Mouse (Mus musculus) kidney, postnatal 10 days (tissue): ENCODE data around the gene Ccdc70.
"Not testable (repeated sequence)": the region's sequence is repeated elsewhere in the genome, so short reads cannot be mapped to it uniquely, and the experiment has no call there.

ENCODE experiments used
- DNase-seq: peaks from one replicate; pipeline ENCODE4 v3.0.0; 2021; ENCODE audit warnings: mixed read lengths

Gene Ccdc70

DNA sequence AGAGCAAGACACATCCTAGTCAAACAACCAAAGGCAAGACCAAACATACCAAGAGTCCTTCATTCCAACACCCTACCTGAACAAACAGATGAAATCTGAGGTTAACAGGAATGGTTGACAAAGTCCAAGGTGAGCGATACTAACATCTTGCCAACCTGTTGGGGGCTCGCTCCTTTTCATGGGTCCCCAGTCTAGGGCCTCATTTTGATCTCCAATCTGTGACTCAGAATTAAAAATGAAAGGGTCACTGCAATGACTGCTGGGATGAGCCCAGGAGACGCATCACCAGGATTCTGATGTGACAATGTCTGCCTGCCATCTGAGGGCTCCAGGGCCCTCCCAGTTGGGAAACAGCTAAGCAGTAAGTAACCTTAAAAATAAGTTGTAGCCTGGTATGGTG is at the start of gene Ccdc70:
Ccdc70 (plus strand) TSS at position 301 of the 400 bp plus-strand sequence.
- DNase-seq: no peak

DNA sequence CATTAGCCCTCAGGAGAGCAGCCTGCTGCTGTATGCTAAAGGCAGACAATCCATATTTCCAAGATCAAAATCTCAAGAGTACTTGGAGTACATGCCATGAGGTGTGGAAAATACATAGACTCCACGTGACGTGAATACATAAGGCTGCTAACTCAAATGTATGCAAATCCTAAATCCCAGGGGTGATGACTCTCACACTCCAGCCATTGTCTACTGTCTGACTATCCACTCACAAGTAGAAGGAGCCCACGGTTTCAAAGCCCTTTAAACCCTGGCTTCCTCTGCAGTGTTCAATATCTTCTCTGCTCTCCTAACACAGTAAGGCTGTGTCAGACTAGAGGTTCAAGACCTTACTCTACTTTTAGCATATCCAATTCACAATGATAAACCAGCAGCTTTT is 38.8 kb upstream of the Ccdc70 start:
- not testable (repeated sequence) for DNase-seq

DNA sequence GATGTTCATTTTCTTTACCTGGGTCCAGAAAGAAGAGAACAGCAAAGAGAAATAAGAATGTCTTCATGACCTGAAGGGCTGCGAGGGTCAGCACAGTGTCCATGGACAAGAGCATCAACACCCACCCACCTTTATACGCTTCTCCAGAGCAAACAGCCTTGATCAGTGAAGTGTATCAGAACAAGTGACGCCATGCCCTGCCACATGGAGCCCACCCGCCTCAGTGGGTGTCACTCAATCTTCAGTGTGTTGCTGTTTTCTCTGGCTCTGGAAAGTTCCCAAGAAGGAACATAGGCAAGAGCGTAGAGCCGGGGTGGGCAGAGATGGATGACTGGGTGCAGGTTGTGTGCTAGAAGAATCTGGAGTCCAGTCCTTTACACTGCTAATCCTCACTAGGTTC is 37.0 kb upstream of the Ccdc70 start, which contains the start of gene Defb15:
Defb15 (minus strand) TSS at position 101 of the 400 bp plus-strand sequence.
- DNase-seq: no peak

DNA sequence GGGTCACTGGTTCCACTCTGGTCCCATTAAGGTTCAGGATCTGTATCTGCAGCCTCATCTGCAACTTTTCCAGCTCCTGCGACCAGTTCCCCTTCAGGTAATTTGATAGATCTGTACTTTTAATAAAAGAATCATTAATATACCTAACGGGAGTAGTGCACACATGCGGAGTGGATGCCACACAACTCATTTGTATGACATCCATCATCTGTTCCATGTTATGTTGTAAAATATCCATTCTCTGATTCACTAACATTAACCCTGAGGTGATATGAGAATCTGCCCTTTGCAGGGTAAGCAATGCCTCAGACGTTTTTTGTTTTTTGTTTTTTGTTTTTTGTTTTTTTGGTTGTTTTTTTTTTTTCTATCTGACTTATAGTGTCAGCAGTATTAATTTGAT is 31.5 kb upstream of the Ccdc70 start, which contains the start of gene Defb35:
Defb35 (plus strand) TSS at position 301 of the 400 bp plus-strand sequence.
- not testable (repeated sequence) for DNase-seq

GRCm38 (mm10) chr8:21946462-21946861 is 23.1 kb upstream of the Ccdc70 start, which contains the start of gene Defb13:
Defb13 (plus strand) TSS chr8:21946762.
- no peak for DNase-seq

DNA sequence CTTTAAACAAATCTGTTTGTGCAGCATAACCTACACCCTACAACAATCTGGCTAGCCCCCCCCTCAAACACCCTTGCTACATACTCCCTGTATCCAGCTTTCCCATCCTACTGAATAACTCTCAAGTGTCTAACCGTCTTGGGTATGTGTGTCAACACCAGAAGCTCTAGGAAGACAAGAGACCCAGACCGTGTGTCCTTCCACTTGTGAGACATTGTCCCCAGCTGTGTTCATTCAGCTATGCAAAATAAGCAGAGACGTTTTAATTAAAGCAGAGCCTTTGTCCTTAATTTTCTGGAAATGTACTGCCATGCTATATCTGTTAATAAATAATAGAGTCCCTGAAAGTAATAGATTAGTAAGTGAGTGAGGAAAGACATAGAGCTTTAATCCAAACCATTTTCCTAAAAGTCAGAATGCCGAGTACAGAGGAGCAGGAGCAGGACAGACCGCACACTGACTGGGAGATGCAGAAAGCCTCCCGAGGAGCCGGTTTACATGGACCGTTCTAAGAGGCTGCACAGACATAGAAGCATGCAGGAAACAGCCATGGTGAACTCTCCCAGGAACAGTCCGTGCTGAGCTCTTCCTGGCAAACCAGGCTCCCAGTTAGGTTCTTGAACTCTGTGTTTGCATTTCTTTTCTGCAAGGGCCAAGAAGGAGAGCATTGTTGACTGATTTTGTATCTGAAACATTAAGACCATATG is 22.1 kb upstream of the Ccdc70 start:
- DNase-seq: peak; percentile 5

- DNase-seq: peak; percentile 70
These were observed 14.3 kb upstream of the Ccdc70 start for GRCm38 (mm10) chr8:21955321-21955720.

GRCm38 (mm10) chr8:21956336-21956735 is 13.2 kb upstream of the Ccdc70 start:
- no peak for DNase-seq

DNA sequence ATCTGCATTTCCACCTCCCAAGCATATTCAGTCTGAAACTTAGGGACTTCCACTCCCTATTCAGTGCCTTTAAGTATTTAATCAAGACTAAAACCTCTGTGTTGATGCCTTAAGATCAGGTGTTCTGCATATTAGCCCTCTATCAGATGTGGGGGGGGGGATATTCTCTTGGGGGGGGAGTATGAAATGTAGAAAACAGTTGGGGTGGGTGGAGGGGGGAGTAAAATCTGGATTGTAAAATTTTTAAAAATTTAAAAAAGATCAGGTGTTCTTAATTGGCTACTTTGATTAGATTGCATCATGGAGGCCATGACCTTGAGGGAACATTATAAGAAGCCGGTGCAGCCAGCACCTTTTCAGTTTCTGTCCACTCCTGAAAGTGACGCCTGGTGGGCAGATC is 11.2 kb upstream of the Ccdc70 start, which contains the start of gene Fam90a1a:
Fam90a1a (plus strand) TSS at position 301 of the 400 bp plus-strand sequence.
- no peak for DNase-seq

DNA sequence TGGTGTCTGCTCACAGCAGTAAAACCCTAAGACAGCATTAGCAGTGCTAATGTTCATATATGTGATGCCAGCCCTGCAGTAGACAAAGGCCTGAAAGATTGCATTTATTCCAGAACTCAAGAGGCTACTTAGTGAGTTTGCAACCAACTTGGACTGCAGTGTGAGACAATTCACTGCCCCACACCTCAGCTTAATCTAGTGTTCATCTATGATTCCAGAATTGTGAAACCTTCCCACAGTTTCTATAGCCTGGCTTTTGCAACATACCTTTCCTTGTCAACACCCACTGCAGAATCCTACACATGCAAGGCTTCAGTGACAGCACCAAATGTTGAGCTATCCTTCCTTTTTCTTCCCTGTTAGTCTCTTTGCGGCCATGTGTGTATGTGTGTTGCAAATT is 2.9 kb upstream of the Ccdc70 start:
- no peak for DNase-seq

DNA sequence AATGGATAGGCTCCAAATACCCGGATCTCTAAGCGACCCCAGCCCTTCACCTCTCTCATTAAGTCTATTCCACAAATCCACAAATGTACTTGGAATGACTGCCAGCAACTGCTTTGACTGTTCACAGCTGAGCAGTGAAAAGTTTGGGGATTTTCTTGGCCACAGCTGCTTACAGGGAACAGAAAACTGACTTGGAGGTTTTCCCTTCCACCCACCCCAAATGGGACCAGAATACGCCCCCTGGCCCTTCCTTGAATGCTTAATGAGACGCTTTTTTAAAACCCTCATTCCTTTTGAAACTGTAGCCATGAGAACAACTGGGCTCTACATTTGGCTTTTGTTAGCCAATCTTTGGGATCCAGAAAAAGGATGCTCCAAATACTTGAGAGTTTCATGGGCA is 8.6 kb downstream of the Ccdc70 start:
- DNase-seq: no peak

DNA sequence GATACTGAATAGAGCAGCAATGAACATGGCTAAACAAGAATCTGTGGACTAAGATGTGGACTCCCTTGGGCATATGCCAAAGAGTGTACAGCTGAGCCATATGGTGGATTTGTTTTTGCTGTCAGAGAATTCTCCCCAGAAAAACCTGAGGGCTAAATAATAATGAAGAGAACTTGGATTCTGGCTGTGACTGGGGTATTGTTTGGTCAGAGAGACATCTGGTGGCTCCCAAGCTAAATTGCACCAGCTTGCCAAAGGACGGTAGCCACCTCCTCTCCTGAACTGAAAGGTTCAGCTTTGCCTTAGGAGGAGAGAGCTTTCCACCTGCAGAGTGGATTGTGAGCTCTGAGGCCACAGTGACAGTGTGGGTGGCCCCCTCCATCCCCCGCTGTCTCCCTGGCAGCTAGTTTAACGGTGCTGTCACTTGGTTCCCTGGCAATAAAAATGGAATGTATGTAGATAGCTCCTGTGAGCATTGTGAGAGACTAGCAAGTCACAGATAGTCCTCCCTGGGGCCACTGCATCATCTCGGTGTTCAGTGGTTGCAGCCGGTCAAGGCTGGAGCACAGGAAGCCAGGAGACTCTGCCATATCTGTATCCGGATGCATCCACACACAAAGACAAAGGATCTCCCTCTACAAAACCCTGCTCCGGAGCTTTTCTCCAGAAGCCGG is 12.2 kb downstream of the Ccdc70 start:
- peak; percentile 9 for DNase-seq

- DNase-seq: peak; percentile 54
These were observed 22.6 kb downstream of the Ccdc70 start for GRCm38 (mm10) chr8:21992184-21992583.

DNA sequence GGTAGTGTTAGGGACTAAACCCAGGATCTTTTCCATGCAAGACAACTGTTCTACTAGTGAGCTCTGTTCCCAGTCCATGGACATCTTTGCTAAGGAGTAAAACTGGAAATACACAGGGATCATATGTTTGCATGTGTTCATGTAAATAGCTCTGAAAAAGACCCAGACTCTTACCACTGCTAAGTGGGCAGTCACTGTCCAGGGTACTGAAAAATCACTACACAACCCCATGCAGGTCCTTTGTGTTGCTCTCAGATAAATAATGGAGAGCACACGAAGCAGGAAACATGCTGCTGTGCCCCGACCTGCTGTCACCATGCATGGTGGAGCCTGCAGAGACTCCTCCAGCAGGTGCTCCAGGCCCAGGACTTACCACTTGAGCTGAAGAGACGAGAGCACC is 25.6 kb downstream of the Ccdc70 start:
- DNase-seq: peak; percentile 28

DNA sequence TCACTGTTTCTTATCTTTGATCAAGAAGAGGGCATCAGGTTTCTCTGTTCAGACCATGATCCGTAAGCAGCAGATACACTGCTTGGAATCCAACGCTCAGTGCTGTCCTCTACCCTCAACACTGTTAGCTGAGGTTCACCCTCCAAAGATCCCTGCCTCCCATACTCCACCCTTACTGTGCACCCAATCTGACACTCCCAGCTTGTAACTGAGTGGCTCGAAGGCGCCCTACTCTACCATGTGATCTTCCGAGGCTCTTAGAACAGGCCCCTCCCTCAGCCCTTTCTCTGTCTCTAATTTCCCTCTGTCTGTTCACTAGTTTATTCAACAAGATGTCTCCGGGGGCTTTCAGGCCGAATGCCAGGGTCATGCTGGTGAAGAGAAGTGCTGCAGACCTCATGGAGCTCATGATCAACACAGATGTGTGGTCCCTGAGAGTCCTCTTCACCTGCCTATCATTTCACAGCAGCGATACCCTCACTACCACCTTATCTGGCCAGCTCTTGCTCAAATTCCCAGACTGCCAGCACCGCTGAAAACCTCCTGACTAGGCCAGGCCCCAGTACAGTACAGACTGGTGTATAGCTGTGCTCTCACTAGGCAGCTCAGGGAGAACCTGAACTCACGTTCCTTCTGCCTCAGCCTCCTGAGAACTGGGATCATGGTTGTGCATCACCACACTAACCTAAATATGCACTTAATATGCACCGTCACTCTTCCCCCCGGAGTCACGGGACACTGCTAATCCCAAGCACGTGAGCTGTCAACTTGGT is 35.4 kb downstream of the Ccdc70 start:
- no peak for DNase-seq

- no peak for DNase-seq
These were observed 36.8 kb downstream of the Ccdc70 start for GRCm38 (mm10) chr8:22006423-22006822.

DNA sequence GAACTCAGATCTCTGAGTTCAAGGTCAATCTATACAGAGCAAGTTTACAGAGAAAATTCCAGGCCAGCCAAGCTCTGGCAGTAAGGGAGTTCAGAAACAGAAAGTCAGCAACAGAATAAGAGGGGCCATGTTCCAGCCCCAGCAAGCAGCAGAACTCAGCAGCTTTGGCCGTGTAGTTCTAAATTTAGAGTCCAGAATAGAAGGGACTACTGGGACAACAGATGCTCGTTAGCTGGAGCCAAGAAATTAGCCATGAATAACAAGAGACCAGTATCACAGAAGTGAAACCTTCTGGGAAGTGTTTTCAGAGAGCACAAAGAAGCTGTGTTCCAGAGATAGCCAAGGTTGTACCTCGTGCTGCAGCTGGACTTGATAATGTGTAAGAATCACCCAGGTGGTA is 39.8 kb downstream of the Ccdc70 start:
- DNase-seq: no peak

DNA sequence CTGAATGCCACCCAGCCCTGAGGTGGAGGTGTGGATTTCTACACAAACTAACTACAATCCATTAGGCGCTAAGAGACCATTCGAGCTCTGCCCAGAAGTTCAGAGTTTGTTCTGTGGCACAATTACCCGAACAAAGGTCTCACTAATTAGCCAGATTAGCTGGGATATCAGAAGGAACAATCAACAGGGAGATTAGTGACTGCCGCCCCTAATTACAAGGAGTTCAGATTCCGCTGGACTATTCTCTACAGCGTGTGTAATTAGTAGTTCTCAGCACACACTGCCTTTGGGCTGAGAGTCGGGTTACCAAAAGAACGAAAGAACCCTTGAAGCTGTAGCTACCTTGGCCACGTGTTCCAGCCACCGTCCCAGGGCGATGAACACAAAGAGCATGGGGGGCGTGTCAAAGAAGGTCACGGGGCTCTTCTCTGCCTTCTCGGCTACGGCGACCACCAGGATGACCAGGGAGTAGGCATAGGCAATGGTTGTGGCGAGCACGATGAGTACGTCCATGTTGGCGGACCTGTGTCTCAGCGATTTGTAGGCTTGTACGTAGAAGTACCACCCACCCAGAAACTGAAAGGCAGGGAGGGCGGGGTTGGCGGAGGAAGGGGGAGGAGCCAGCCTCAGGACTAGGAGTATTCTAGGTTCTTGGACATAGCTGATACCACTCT is 43.6 kb downstream of the Ccdc70 start:
- DNase-seq: no peak

DNA sequence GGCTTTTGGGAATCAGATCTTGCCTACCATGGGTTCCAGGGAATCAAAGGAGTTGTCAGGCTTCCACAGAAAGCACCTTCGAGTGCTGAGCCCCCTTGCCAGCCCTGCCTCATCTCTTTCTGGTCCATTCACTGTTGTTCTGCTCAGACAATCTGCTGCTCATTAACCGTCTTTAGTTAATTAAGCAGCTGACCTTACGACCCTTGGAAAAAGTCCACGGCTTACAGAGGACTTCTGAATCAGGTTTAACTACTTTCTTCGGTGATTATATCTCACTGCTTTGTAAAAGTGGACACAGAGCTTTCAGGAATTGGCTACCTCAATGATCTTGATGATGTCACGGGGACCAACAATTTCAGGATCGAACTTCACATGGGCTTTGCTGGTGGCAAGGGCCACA is 48.2 kb downstream of the Ccdc70 start:
- peak; percentile 34 for DNase-seq

GRCm38 (mm10) chr8:22019498-22019897 is 49.9 kb downstream of the Ccdc70 start:
- no peak for DNase-seq

DNA sequence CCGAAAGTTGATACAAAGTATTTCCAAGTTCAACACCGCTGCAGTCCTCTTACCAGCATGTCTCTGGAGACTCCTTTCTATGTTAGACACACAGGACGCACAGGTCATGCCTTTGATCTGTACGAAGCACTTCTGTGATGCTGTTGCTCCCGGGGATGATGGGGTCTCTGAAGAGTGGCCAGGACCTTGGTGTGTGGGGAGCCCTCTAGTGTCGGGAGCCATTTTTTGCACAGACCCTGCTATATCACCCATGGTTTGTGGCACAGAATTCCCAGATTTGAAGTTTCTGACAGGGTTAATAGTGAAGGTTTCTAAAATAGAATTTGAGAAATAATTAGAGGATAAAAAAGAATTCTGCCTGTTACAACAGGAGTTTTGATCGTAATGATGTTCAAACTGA is 52.7 kb downstream of the Ccdc70 start:
- no peak for DNase-seq
